Mouse (Mus musculus) heart, embryonic 11.5 days (tissue): ENCODE data around the gene Hbb-bs. TPM values are rescaled to one million over a fixed set of nuclear protein-coding genes. Genes with fewer than 3 reads are reported as not detected.
"Not testable (repeated sequence)": the region's sequence is repeated elsewhere in the genome, so short reads cannot be mapped to it uniquely, and the experiment has no call there.

Experiments used
- ATAC-seq: fragments of 200-750 bp; cut with Nextera tagmentation; replicated peaks from 2 replicates; pipeline ENCODE4 v1.8.0; 2017; ENCODE audit warnings: moderate library complexity; ENCODE audit not compliant: insufficient number of reproducible peaks, low FRiP score, low TSS enrichment
- H3K27ac ChIP-seq: fragments of 300-500 bp; sonication (generic); 2 replicates; pipeline ENCODE4 v1.5.1; 2014; ENCODE audit warnings: mild to moderate bottlenecking, low read depth, low read length
- H3K27me3 ChIP-seq: fragments of 300-500 bp; sonication (generic); 2 replicates; pipeline ENCODE4 v1.6.1; 2014; ENCODE audit warnings: mild to moderate bottlenecking, low read length, mixed read lengths; ENCODE audit not compliant: control insufficient read depth, insufficient read depth
- H3K36me3 ChIP-seq: fragments of 300-500 bp; sonication (generic); 2 replicates; pipeline ENCODE4 v1.6.1; 2014; ENCODE audit warnings: mild to moderate bottlenecking, low read length, moderate library complexity, mixed read lengths; ENCODE audit not compliant: control insufficient read depth, insufficient read depth
- H3K4me1 ChIP-seq: fragments of 300-500 bp; sonication (generic); 2 replicates; pipeline ENCODE4 v1.6.1; 2014; ENCODE audit warnings: low read length; ENCODE audit not compliant: control insufficient read depth, insufficient read depth
- H3K4me2 ChIP-seq: fragments of 300-500 bp; sonication (generic); 2 replicates; pipeline ENCODE4 v1.6.1; 2014; ENCODE audit warnings: mild to moderate bottlenecking, moderate library complexity
- H3K4me3 ChIP-seq: fragments of 300-500 bp; sonication (generic); 2 replicates; pipeline ENCODE4 v1.5.1; 2014; ENCODE audit warnings: low read depth, low read length
- H3K9ac ChIP-seq: fragments of 300-500 bp; sonication (generic); 2 replicates; pipeline ENCODE4 v1.6.1; 2014; ENCODE audit warnings: mild to moderate bottlenecking, low read depth, low read length, moderate library complexity
- H3K9me3 ChIP-seq: fragments of 300-500 bp; sonication (generic); replicated peaks from 2 replicates; pipeline ENCODE4 v1.6.1; 2016; ENCODE audit warnings: low read length; ENCODE audit not compliant: control insufficient read depth
- WGBS: fragments of 180-500 bp; shearing (Covaris S2); extraction: QIAGEN DNeasy Blood & Tissue Kit; methylation state at CpG from one replicate; pipeline ENCODE4 v1.1.7; 2014; ENCODE audit not compliant: insufficient replicate concordance; 5-methylcytosine and 5-hydroxymethylcytosine counted together
- polyA plus RNA-seq: library from polyadenylated mRNA; unstranded; fragments of >200 nt; fragmentation: Nextera tagmentation; extraction: Ambion mirVana; gene quantifications from 2 replicates; pipeline ENCODE4 v1.2.1, GENCODE M21; 2014

Hbb-bs gene
- polyA plus RNA-seq, 1 experiment from 2014 or later, result 1,123 TPM

GRCm38 (mm10) chr7:103808971-103809800 lies 18.7 kb downstream of the Hbb-bs start:
- no peak for ATAC-seq
- no peaks in the 10 kb centered on the region for H3K27me3 ChIP-seq
- no peak overlapping the region; the same call in 1 of the 2 replicates for H3K4me2 ChIP-seq
- no peaks in the 10 kb centered on the region for H3K9me3 ChIP-seq
- no peaks in the 10 kb centered on the region for H3K36me3 ChIP-seq
- WGBS, result 17% methylated on average over 5 of the region's 5 CpGs
- H3K4me1 ChIP-seq, result peaks cover 5% of the 10 kb centered on the region; the same call in 1 of the 2 replicates
- H3K27ac ChIP-seq, result 0 out of 2 replicates have a peak overlapping the region, but pooled peaks have one; percentile 46
- no peak overlapping the region for H3K9ac ChIP-seq
- no peak overlapping the region for H3K4me3 ChIP-seq

GRCm38 (mm10) chr7:103808120-103808519 lies 19.8 kb downstream of the Hbb-bs start:
- not testable (repeated sequence) for H3K36me3 ChIP-seq, H3K4me1 ChIP-seq, H3K4me3 ChIP-seq, H3K27ac ChIP-seq, H3K9me3 ChIP-seq, ATAC-seq, H3K27me3 ChIP-seq, H3K9ac ChIP-seq, H3K4me2 ChIP-seq
- WGBS, result 66% methylated on average over 2 of the region's 2 CpGs

GRCm38 (mm10) chr7:103806856-103807255 lies 21.0 kb downstream of the Hbb-bs start:
- Histone ChIP-seq H3K27ac (no peak overlapping the region), H3K9me3 (no peaks in the 10 kb centered on the region), H3K4me1 (peaks cover 5% of the 10 kb centered on the region; the same call in 1 of the 2 replicates), H3K4me3 (no peak overlapping the region), H3K36me3 (no peaks in the 10 kb centered on the region), H3K27me3 (no peaks in the 10 kb centered on the region), H3K4me2 (no peak overlapping the region), H3K9ac (no peak overlapping the region)
- ATAC-seq, result no peak
- WGBS, result 70% methylated on average over 1 of the region's 1 CpGs

GRCm38 (mm10) chr7:103792669-103793388 lies 35.1 kb downstream of the Hbb-bs start:
- Histone ChIP-seq H3K36me3 (no peaks in the 10 kb centered on the region), H3K27ac (no peak overlapping the region), H3K9ac (no peak overlapping the region), H3K9me3 (no peaks in the 10 kb centered on the region), H3K4me2 (no peak overlapping the region), H3K4me3 (no peak overlapping the region), H3K4me1 (no peaks in the 10 kb centered on the region), H3K27me3 (no peaks in the 10 kb centered on the region)
- ATAC-seq, result no peak; the same call in 1 of the 2 replicates
- WGBS, result 11% methylated on average over 4 of the region's 4 CpGs

- no peak within 1 kb of the TSS for H3K9ac ChIP-seq
- no peaks in the 10 kb centered on the region for H3K27me3 ChIP-seq
- no peaks in the 10 kb centered on the region for H3K4me1 ChIP-seq
- H3K4me3 ChIP-seq, result no peak within 1 kb of the TSS
- H3K36me3 ChIP-seq, result no peaks in the 10 kb centered on the region
- no peak within 1 kb of the TSS for H3K27ac ChIP-seq
- H3K4me2 ChIP-seq, result no peak within 1 kb of the TSS
- ATAC-seq, result no peak
- no peaks in the 10 kb centered on the region for H3K9me3 ChIP-seq
- 83% methylated on average over 3 of the region's 3 CpGs for WGBS
These were observed 36.2 kb downstream of the Hbb-bs start, which contains the start of gene Olfr67 for GRCm38 (mm10) chr7:103791721-103792120. TSS of gene Olfr67 (minus strand) at chr7:103791821.

- 72% methylated on average over 3 of the region's 3 CpGs for WGBS
- Histone ChIP-seq H3K27ac (no peak within 1 kb of the TSS), H3K4me2 (no peak within 1 kb of the TSS), H3K9me3 (no peaks in the 10 kb centered on the region), H3K36me3 (no peaks in the 10 kb centered on the region), H3K4me1 (no peaks in the 10 kb centered on the region), H3K4me3 (no peak within 1 kb of the TSS), H3K9ac (no peak within 1 kb of the TSS), H3K27me3 (no peaks in the 10 kb centered on the region)
- no peak for ATAC-seq
These were observed 48.3 kb downstream of the Hbb-bs start, which contains the start of gene Olfr68 for GRCm38 (mm10) chr7:103779598-103779997. TSS of gene Olfr68 (minus strand) at chr7:103779698.

GRCm38 (mm10) chr7:103777652-103778051 lies 50.2 kb downstream of the Hbb-bs start:
- not testable (repeated sequence) for H3K4me1 ChIP-seq, H3K27ac ChIP-seq, H3K4me2 ChIP-seq, H3K9me3 ChIP-seq, H3K36me3 ChIP-seq, H3K4me3 ChIP-seq, H3K27me3 ChIP-seq, H3K9ac ChIP-seq, ATAC-seq
- WGBS, result 55% methylated on average over 4 of the region's 4 CpGs
